Mouse (Mus musculus): ENCODE measurements at regions not wholly inside any gene's neighbourhood (a gene's known extent, or its start where the extent isn't known, plus 50 kb on each side); places are given as distances from the start of the nearest gene placed in this dataset.

DNA sequence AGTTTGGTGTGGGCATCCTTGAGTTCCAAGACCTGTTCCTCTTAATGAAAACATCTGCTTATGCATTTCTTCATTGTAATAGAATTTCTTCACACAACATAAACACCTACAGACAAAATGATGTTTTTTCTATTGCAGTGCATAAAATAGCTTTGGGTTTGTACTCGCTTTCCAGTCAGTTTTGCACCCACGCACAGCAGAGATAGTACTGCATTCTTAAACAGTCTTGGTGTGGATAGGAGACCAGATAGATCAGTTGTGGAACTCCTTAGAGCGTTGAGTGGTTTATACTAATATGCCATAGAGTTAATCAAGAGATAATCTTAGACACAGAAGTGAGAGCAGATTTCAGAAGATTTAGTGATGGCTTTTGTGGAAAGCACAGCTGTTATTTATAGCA, 273.7 kb upstream of the Gm5148 start:
- H3K4me3 ChIP-seq (ENCODE audit: insufficient read depth, low read depth, low read length) = no peak overlapping the region
- H3K27ac ChIP-seq (replicated peaks; ENCODE audit: low read depth, low read length) = no peak overlapping the region
- H3K4me1 ChIP-seq (ENCODE audit: control insufficient read depth, insufficient read depth, insufficient read length, low read length) = no peaks in the 10 kb centered on the region

DNA sequence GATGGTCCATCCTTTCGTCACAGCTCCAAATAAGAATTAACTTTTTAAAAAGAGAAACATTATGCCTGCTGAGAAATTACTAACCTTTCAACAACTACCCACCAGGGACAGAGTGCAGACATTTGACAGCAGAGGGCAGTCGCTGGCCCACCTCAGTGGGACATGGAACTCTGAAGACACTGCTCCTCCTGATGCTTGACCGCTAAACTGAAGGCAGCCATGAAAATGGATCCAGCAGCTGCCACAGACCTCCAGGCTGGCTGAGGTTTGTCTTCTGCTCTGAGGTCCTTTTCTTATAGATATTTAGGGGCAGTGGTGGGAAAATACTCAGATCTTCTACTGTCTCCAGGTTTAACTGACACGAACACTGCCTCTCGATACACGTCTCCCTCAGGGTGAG, 265.7 kb upstream of the Gm5148 start:
- Histone ChIP-seq H3K4me3 (ENCODE audit: insufficient read depth, low read depth, low read length) (no peak overlapping the region), H3K4me1 (ENCODE audit: control insufficient read depth, insufficient read depth, insufficient read length, low read length) (no peaks in the 10 kb centered on the region), H3K27ac (replicated peaks; ENCODE audit: low read depth, low read length) (no peak overlapping the region)

DNA sequence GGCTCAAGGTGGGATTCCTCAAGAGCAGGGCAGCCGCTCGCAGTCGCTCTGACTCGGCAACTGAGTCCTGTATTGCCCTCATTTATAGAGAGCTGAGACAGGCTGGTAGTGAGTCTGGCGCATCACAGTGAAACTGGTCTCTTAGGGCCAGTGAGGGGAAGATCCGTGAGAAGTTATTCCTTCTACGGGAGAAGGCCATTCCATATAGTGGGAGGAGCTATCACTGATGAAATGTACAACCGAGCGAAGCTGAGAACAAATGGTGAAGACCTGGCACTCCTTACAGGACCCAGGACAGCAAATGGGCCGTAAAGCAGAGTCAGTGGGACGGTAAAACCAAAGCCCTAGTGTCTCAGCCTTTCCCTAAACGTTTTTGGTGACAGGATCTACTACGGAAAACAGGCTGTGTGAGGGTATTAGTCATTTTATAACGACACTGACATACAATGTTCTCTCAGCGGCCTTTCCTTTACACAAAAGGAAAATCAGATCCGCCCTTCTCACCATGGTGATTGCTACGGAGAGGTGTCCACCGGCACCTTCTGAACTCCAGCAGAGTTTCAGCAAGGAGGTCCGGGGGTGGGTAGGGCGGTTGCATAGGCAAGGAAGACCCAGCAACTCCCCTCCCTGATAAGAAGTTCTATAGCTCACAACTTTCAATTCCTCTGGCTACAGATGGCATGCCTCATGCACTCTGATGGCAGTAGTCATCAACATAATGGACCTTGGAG, 263.6 kb upstream of the Gm5148 start:
- Histone ChIP-seq H3K27ac (replicated peaks; ENCODE audit: low read depth, low read length) (no peak overlapping the region), H3K4me3 (ENCODE audit: insufficient read depth, low read depth, low read length) (no peak overlapping the region), H3K4me1 (ENCODE audit: control insufficient read depth, insufficient read depth, insufficient read length, low read length) (no peaks in the 10 kb centered on the region)

DNA sequence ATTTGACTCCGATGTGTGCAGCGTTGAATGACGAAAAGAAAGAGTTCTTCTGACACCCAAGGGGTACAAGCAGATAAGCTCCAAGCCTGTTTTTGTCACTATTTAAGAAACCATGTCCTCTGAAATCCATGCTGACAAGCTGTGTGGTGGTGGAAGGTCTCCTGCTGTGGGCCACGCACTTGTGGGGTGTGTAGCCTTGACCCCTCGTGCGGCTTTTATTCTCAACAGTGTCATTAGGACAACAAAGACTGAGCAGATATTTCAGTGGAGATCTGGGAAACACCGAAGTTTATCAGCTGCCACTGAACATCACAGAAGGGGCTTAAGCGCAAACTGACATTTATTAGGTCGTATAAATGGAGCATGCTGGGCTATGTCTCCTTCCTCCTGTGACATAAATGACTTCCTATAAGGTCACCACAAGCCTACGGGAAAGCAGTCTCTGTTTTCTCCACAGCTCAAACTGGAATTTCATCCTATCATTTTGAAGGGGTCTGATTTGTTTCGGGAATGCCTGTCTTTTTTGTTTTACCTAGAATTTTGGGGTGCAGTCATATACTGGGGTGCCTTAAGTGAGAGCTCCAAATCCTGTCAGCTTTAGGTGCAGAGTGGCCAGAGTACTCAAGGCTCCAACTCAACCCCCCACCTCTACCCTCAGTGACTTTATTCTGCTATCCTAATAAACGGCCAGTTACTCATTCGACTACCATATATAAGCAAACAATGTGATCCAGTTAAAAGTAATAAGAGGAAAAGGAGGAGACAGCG, 262.9 kb upstream of the Gm5148 start:
- no peak overlapping the region for H3K27ac ChIP-seq (replicated peaks; ENCODE audit: low read depth, low read length)
- no peaks in the 10 kb centered on the region for H3K4me1 ChIP-seq (ENCODE audit: control insufficient read depth, insufficient read depth, insufficient read length, low read length)
- H3K4me3 ChIP-seq (ENCODE audit: insufficient read depth, low read depth, low read length) = no peak overlapping the region

DNA sequence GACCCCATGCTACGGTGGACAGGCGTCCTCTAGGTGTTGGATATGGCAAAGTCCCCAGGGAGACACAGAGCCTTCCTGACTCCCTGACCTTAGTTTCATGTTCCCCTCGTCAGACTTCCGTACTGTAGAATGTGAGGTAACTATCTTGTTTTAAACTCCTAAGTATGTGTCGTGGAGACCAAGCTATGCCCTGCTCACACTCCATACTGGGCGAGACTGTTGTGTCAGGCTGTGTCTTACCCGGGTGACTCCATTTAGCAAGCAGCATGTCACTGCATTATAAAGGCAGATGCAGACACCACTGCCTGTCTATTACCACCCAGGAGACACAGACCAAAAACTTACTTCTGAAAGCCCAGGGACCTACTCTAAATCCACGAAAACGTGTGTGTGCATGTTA, 260.4 kb upstream of the Gm5148 start:
- H3K4me3 ChIP-seq (ENCODE audit: insufficient read depth, low read depth, low read length) = no peak overlapping the region
- H3K27ac ChIP-seq (replicated peaks; ENCODE audit: low read depth, low read length) = no peak overlapping the region
- no peaks in the 10 kb centered on the region for H3K4me1 ChIP-seq (ENCODE audit: control insufficient read depth, insufficient read depth, insufficient read length, low read length)

DNA sequence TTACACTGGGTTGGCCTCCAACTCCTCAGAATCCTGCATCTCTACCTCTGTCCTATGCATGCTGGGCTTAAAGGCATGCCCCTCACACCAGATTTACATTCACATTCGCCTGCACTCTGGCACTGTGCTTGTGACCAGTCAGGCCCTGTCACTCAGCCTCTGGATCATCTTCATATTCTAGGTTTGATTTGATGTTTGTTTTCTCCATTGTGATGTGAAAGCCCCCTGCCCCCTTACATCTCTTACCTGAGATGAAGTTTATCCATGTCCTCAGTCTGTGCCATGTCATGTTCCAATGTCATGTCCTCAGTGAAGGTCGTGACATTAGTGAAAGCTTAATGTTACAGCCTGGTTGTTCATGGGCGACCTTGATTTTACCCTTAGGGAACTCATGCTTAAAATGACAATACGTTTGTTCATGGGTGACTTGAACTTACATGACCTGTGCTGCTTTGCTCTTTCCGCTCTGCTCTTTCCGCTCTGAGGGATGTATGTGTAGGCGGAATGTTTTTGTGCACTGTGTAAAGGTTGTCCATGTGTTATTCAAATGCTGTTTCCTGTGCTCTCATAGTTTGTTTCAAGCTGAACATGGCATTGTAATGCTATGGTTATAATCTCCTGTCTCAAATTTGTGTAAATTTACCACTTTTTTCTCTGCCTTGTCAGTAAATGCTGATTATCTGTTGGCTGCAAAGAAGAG, 257.3 kb upstream of the Gm5148 start:
- H3K27ac ChIP-seq (replicated peaks; ENCODE audit: low read depth, low read length) = no peak overlapping the region
- peaks cover 4% of the 10 kb centered on the region for H3K4me1 ChIP-seq (ENCODE audit: control insufficient read depth, insufficient read depth, insufficient read length, low read length)
- no peak overlapping the region for H3K4me3 ChIP-seq (ENCODE audit: insufficient read depth, low read depth, low read length)

DNA sequence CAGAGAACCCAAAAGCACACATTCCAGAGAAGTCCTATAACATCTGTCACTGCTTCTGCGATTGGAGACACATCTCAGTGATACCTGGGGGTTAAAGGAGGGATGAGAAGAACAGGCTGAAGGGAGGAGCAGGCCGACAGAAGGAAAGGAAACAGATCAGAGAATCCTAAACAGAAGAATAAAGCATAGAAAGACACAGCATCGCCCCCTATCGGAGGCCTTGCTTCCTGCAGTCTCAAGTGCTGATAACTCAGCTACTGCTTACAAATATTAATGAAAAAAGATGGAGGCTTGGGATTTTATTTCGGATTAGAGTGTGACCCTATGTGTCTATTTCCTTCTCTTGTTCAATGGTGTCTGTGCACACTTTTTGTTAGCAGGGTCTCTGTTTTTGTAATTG, 255.6 kb upstream of the Gm5148 start:
- H3K4me1 ChIP-seq (ENCODE audit: control insufficient read depth, insufficient read depth, insufficient read length, low read length) = peaks cover 8% of the 10 kb centered on the region
- no peak overlapping the region for H3K4me3 ChIP-seq (ENCODE audit: insufficient read depth, low read depth, low read length)

DNA sequence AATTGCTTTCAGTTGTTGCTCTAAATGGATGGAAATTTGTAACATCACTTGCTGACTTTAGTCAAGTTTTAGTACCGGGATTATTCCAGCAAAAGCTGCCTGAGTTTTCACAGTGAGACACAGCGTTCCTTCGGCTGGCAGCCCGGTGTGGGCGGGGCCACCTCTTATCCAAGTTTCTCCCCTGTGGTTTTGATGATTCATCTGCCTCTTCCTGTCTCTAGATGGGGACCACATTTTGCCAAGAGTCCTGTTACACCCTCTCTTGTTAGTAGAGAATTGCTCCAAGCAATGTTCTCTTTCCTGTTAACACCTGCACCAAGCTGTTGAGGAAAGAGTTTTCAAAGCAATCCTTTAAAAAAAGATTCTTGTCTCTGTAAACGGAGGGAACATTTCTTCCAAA, 254.2 kb upstream of the Gm5148 start:
- Histone ChIP-seq H3K27ac (replicated peaks; ENCODE audit: low read depth, low read length) (no peak overlapping the region), H3K4me1 (ENCODE audit: control insufficient read depth, insufficient read depth, insufficient read length, low read length) (peaks cover 8% of the 10 kb centered on the region), H3K4me3 (ENCODE audit: insufficient read depth, low read depth, low read length) (no peak overlapping the region)

More for the DNA sequence above, 255.6 kb upstream of the Gm5148 start:
- no peak overlapping the region for H3K27ac ChIP-seq (replicated peaks; ENCODE audit: low read depth, low read length)

DNA sequence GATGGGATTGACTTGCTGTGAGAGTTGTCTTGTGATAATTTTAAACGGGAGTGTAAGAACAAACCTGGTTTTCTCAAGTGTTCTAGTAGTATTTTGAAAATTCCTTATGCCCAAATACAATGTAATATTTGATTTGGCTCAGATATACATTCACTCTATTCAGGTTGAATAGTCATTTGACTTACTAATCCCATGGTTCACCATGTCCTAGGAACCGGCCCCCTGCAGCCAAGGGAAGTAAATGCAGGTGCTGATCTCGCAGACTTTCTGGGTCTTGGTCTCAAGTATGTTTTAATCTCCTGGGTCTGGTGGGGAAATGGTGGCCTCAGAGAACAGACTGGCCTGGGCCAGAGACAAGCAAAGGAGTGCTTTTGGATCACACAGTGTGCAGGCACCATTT, 253.2 kb upstream of the Gm5148 start:
- Histone ChIP-seq H3K4me3 (ENCODE audit: insufficient read depth, low read depth, low read length) (no peak overlapping the region), H3K27ac (replicated peaks; ENCODE audit: low read depth, low read length) (peak overlapping the region; percentile 29; the same call in 1 of the 2 replicates), H3K4me1 (ENCODE audit: control insufficient read depth, insufficient read depth, insufficient read length, low read length) (peaks cover 8% of the 10 kb centered on the region)

DNA sequence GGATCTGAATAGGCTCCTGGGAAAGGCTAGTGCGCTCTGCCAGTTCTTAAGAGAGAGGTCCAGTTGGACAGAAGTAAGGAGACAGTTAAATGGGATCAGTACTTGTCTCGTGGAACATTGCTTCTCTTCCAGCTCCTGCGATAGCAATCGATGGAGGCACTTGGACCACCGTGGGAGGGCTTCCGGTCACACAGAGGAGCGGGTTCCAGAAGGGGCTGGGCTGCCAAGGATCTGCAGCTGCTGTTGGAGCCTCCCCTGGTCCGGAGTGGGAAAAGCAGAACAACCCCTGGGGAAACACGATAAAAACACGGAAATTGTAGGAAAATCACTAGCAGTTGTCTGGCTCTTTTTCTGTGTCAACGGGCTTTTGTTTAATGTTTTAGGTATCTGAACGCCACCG, 252.3 kb upstream of the Gm5148 start:
- Histone ChIP-seq H3K4me3 (ENCODE audit: insufficient read depth, low read depth, low read length) (no peak overlapping the region), H3K27ac (replicated peaks; ENCODE audit: low read depth, low read length) (no peak overlapping the region), H3K4me1 (ENCODE audit: control insufficient read depth, insufficient read depth, insufficient read length, low read length) (peaks cover 8% of the 10 kb centered on the region)

DNA sequence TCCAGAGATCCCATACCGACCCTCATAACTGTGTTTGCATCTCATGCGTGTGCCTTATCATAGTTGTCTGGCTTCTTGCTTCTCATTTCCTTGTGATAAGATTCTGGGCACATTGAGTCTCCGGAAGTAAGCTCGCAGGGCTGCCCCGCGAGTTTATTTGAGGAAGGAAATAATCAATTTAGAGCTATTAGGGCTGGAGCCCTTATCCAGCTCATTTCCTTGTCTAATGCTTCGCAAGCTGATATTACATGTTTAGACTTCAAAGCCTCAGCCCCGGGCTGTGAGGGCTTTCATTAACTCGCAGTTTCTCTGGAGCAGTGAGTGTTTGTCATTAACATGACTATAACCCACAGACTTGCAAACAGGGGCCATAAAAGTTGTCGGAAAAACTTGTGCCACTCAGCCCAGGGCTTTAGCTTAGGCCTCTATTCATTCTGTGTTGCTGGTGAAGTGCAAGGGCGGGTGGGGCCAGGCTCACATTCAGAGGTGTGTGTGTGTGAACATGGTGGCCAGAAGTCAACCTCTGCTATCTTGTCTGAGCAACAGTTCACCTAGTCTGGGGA, 251.0 kb upstream of the Gm5148 start:
- no peak overlapping the region for H3K4me3 ChIP-seq (ENCODE audit: insufficient read depth, low read depth, low read length)
- peaks cover 8% of the 10 kb centered on the region for H3K4me1 ChIP-seq (ENCODE audit: control insufficient read depth, insufficient read depth, insufficient read length, low read length)
- no peak overlapping the region for H3K27ac ChIP-seq (replicated peaks; ENCODE audit: low read depth, low read length)

DNA sequence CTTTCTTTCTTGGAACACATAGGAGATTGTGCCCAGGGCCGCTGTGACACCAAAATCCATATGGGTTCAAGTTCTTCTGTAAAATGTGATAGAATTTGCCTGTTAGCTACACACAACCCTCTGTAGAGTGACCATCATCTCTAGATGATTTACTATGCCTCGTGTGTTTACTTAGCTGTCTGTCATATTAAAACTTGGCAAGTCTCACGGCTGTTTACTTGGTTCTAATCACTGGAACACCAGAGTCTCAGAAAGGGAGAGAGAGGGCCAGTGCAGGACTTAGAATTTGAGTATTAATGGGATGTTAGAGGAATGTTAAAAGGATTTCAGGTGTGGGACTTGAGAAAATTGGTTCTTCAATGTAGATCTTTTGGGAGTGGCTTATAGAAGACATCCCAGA, 248.6 kb upstream of the Gm5148 start:
- Histone ChIP-seq H3K4me3 (ENCODE audit: insufficient read depth, low read depth, low read length) (no peak overlapping the region), H3K27ac (replicated peaks; ENCODE audit: low read depth, low read length) (no peak overlapping the region), H3K4me1 (ENCODE audit: control insufficient read depth, insufficient read depth, insufficient read length, low read length) (peaks cover 8% of the 10 kb centered on the region)

DNA sequence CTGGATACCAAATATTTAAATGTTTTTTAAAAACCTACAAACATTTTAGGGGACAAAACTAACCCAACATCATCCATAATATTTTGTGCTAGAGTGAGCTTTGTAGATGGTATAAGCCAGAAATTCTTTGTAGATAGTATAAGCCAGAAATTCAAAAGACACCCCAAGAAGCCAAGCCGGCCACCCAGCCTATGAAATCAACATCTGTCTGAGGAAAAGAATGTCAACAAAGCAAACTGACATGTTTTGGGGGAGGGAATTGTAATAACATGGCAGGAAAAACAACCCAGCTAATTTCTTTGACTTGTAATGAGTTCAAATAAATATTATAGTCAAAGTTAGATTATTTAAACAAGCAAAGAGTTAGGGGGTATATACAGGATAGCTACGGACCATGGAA, 246.9 kb upstream of the Gm5148 start:
- Histone ChIP-seq H3K4me3 (ENCODE audit: insufficient read depth, low read depth, low read length) (no peak overlapping the region), H3K4me1 (ENCODE audit: control insufficient read depth, insufficient read depth, insufficient read length, low read length) (peaks cover 4% of the 10 kb centered on the region), H3K27ac (replicated peaks; ENCODE audit: low read depth, low read length) (no peak overlapping the region)

DNA sequence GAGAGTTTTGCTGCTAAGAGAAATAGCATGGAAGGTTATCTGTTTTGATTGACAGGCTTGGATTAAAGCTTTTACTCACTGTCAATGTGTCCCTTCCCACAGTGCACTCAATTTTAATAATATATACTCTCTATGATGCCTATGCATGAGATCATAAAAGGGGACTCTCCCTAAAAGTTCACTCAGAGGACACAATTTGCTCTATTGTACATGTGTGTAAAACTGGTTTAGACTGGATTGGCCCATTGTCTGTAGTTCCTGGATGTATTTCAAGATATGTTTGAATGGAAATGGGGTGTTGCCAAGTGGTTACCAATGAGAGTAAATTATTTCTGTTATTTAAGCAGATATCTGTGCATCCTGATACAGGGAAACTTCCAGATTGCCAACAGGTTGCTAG, 244.4 kb upstream of the Gm5148 start:
- Histone ChIP-seq H3K4me1 (ENCODE audit: control insufficient read depth, insufficient read depth, insufficient read length, low read length) (no peaks in the 10 kb centered on the region), H3K4me3 (ENCODE audit: insufficient read depth, low read depth, low read length) (no peak overlapping the region)

DNA sequence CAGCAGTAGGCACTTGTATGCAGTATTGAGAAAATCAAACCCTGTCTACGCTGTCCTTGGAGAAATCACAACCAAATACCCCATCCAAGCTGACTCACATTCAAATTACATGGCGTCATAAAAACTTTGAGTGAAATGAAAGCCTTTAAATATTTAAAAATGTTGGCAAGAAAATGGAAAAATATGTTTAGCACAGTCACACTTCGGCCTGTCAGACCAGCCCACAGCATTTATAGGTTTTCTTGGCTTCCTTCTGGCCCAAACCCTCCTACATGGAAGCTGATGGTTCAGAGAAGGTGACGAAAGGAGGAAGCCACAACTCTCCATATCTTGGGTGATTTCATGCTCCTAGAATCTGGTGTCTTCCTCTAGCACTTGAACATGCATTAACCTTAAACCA, 240.9 kb upstream of the Gm5148 start:
- Histone ChIP-seq H3K27ac (replicated peaks; ENCODE audit: low read depth, low read length) (no peak overlapping the region), H3K4me1 (ENCODE audit: control insufficient read depth, insufficient read depth, insufficient read length, low read length) (no peaks in the 10 kb centered on the region; the same call in 1 of the 2 replicates), H3K4me3 (ENCODE audit: insufficient read depth, low read depth, low read length) (no peak overlapping the region)

More for the DNA sequence above, 244.4 kb upstream of the Gm5148 start:
- H3K27ac ChIP-seq (replicated peaks; ENCODE audit: low read depth, low read length) = no peak overlapping the region
